Mouse (Mus musculus) neural tube, embryonic 12.5 days (tissue): Measurements from ENCODE around the gene Tdg. TPM values are rescaled to one million over a fixed set of nuclear protein-coding genes. Genes with fewer than 3 reads are reported as not detected.

Experiments used
- ATAC-seq: fragments of 200-750 bp; cut with Nextera tagmentation; 2 replicates; pipeline ENCODE4 v1.8.0; 2017; ENCODE audit warnings: low read depth, mild to moderate bottlenecking, moderate TSS enrichment, moderate library complexity; ENCODE audit not compliant: low FRiP score
- H3K27ac ChIP-seq: fragments of 300-500 bp; sonication (generic); 2 replicates; pipeline ENCODE4 v1.5.1; 2016
- H3K27me3 ChIP-seq: fragments of 300-500 bp; sonication (generic); replicated peaks from 2 replicates; pipeline ENCODE4 v1.6.1; 2016; ENCODE audit warnings: mild to moderate bottlenecking
- H3K36me3 ChIP-seq: fragments of 300-500 bp; sonication (generic); 2 replicates; pipeline ENCODE4 v1.6.1; 2016; ENCODE audit warnings: mild to moderate bottlenecking
- H3K4me1 ChIP-seq: fragments of 300-500 bp; sonication (generic); 2 replicates; pipeline ENCODE4 v1.6.1; 2016
- H3K4me2 ChIP-seq: fragments of 300-500 bp; sonication (generic); replicated peaks from 2 replicates; pipeline ENCODE4 v1.6.1; 2016; ENCODE audit warnings: mild to moderate bottlenecking
- H3K4me3 ChIP-seq: fragments of 300-500 bp; sonication (generic); 2 replicates; pipeline ENCODE4 v1.5.1; 2016
- H3K9ac ChIP-seq: fragments of 300-500 bp; sonication (generic); 2 replicates; pipeline ENCODE4 v1.6.1; 2016; ENCODE audit warnings: mild to moderate bottlenecking
- H3K9me3 ChIP-seq: fragments of 300-500 bp; sonication (generic); 2 replicates; pipeline ENCODE4 v1.6.1; 2016; ENCODE audit warnings: mild to moderate bottlenecking
- WGBS: fragments of 180-500 bp; shearing (Covaris S2); methylation state at CpG from one replicate; pipeline ENCODE4 v1.1.7; 2016; 5-methylcytosine and 5-hydroxymethylcytosine counted together
- polyA plus RNA-seq: library from polyadenylated mRNA; unstranded; fragments of >200 nt; fragmentation: Nextera tagmentation; extraction: Ambion mirVana; gene quantifications from 2 replicates; pipeline ENCODE4 v1.2.1, GENCODE M21; 2016

Gene Tdg
- polyA plus RNA-seq, 1 experiment from 2014 or later: 283 TPM

GRCm38 (mm10) chr10:82699296-82699941 is 69.8 kb downstream of the Tdg start:
- Histone ChIP-seq H3K4me2 (peak overlapping the region; percentile 90), H3K27me3 (no peaks in the 10 kb centered on the region), H3K4me1 (peaks cover 10% of the 10 kb centered on the region), H3K9me3 (no peaks in the 10 kb centered on the region), H3K36me3 (peaks cover 11% of the 10 kb centered on the region), H3K27ac (no peak overlapping the region), H3K4me3 (peak overlapping the region; percentile 95), H3K9ac (peak overlapping the region; percentile 82)
- ATAC-seq: peak; percentile 81
- under 1% methylated on average over 58 of the region's 59 CpGs for WGBS

Other genes starting within 250 kb of the Tdg start
- not detected in 2 replicates for gene Gm1553, start 137.2 kb upstream of the Tdg start, polyA plus RNA-seq
- gene 1190007I07Rik, start 6.6 kb upstream of the Tdg start, polyA plus RNA-seq: 29.3 and 31.2 TPM in 2 replicates
- 3.7 and 4.2 TPM in 2 replicates for gene Glt8d2, start 60.8 kb downstream of the Tdg start, polyA plus RNA-seq
- gene Hcfc2, start 66.3 kb downstream of the Tdg start, polyA plus RNA-seq: 47.1 and 47.2 TPM in 2 replicates
- 55.6 and 56.8 TPM in 2 replicates for gene Nfyb, start 134.3 kb downstream of the Tdg start, polyA plus RNA-seq
- gene Txnrd1, start 204.1 kb downstream of the Tdg start, polyA plus RNA-seq: 154 and 166 TPM in 2 replicates
- gene Eid3, start 236.8 kb downstream of the Tdg start, polyA plus RNA-seq: 0.39 and 0.46 TPM in 2 replicates